Mouse (Mus musculus): ENCODE measurements at regions not wholly inside any gene's neighbourhood (a gene's known extent, or its start where the extent isn't known, plus 50 kb on each side); places are given as distances from the start of the nearest gene placed in this dataset.

DNA sequence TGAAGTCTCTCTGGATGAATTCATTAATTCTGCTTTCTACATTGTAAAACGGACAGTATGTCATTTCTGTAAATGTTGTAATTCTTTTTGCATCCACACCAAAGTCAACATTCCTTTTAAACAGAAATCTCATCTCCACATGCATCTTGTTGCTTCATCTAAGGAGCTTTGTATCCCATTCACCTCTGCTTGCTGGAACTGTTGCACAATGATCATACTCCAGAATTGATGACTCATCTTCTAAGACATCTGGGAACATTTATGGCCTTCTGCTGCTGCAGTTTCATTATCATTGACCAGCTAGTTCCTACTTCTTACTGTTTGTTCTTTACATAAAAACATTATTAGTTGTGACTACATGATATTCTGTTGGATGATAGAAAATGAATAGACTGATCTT, 1926.9 kb upstream of the Gm38303 start:
- TF ChIP-seq HCFC1 (IDR thresholded peaks at IDR 0.05; ENCODE audit: borderline replicate concordance, insufficient read depth, low read length) = no peak
- no peak for TF ChIP-seq ZNF384 (IDR thresholded peaks at IDR 0.05; ENCODE audit: low read depth, low read length)

All from ES-E14 (cell line).